Mouse (Mus musculus) small intestine, adult 2 months (tissue): ENCODE results near the gene Syngr1.

Experiments
- CTCF ChIP-seq: fragments of 200-500 bp; IDR thresholded peaks from 2 replicates; pipeline ENCODE4 v1.5.1; 2012; ENCODE audit warnings: low read depth, mild to moderate bottlenecking, control low read depth, inconsistent platforms, low read length, moderate library complexity, mixed read lengths; ENCODE audit not compliant: insufficient replicate concordance, insufficient read length; ENCODE audit errors: extremely low read depth
- POLR2A ChIP-seq: fragments of 200-500 bp; IDR thresholded peaks from 2 replicates; pipeline ENCODE4 v1.6.1; 2012; ENCODE audit warnings: low read depth, mild to moderate bottlenecking, control low read depth, inconsistent platforms, low read length, moderate library complexity

GRCm38 (mm10) chr15:80065414-80065813 lies 25.7 kb upstream of the Syngr1 start:
- TF ChIP-seq POLR2A: no peak
- peak; percentile 55; the same call in 1 of the 2 replicates for TF ChIP-seq CTCF
